Mouse (Mus musculus): ENCODE measurements around the gene Olfr140.

Olfr140 gene

DNA sequence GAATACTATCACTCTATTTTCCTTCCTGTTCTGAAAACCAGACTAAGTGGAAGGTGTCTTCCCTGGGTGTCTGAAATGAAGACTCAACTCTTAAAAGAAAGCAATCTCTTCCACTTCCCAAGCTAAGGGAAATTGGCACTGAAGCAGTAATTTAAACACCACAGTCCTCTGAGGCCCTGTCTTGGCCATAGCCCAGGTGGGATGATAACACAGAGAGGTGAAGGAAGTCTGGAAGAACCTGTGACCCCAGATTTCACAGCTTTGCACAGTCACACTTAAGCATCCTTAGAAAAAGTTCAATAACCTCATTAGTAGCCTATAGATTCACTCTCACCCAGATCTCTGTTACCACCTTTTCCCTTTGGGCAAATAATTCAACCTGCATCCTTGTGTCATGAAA lies at the start of gene Olfr140:
Gene Olfr140, minus strand, starts transcription at position 101 of the 400 bp plus-strand sequence.
- CTCF ChIA-PET: no interaction called here

DNA sequence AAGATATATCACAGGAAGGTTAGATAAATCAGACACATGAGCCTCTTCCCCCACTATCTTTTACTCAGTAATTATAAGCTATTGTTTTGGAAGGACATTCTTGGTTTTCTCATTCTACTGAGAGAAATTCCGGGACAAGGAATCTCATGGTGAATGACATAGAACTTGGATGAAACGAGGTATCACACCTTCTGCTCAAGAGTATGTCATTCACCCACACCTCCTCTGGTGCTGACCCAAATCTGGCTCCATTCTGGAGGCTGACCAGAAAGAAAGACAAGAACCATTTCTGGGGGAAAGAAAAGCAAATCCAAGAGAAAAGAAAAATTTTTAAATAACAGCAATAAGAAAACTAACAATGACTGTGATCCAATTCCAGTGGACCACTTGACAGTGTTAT lies 6.7 kb upstream of the Olfr140 start:
- CTCF ChIA-PET: no interaction called here

DNA sequence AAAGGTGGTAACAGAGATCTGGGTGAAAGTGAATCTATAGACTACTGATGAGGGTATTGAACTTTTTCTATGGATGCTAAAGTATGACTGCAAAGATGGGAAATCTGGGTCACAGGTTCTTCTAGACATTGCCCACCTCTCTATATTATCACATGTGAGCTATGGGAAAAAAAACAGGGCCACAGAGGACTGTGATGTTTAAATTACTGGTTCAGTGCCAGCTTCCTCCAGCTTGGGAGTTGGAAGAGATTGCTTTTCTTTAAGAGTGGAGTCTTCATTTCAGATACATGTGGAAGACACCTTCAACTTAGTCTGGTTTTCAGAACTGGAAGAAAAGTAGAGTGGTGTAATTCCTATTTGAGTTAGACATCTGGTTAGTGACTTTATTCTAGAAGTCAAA lies 28.4 kb downstream of the Olfr140 start, which contains the start of gene Olfr1265:
Gene Olfr1265, plus strand, starts transcription at position 301 of the 400 bp plus-strand sequence.
- CTCF ChIA-PET: no interaction called here

DNA sequence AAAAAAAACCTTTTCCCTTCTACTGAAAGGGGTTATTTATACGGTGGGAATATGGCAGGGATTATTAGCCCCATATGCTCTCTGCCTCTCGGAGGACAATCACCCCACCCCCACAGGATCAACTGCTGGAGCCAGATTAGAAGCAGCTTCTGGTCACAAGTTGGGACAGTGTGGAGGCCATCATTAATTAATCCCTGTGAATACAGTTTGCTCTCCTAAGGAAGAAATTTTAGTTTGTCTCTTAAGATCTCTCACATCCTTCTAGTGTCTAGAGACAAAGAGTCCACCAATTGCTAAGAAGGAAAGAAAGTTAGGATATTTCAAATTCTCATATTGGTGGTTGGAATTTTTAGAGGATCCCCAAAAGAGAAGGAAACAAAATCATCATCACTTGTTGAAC lies 37.9 kb downstream of the Olfr140 start, which contains the start of gene Olfr1264:
Gene Olfr1264, minus strand, starts transcription at position 101 of the 400 bp plus-strand sequence.
- CTCF ChIA-PET: no interaction called here

DNA sequence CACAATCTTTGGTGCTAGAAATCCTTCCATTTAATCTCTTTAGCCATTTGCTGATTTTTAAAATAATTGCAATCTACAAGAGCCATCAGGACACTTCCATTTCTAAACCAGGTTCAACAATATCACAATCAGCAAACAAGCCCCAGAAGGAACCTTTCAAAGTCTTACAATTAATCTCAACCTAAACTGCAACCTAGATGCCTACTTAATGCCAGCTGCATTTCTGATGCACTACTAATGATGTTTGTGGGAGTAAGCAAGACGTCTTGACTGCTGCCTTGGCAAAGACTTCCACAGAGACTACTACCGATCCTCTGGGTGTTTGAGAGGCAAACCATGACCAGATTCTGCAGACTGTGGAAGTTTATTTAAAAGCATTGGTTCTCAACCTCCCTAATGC lies 51.6 kb downstream of the Olfr140 start, which contains the start of gene Olfr1263:
Gene Olfr1263, plus strand, starts transcription at position 301 of the 400 bp plus-strand sequence.
- CTCF ChIA-PET: no interaction called here

DNA sequence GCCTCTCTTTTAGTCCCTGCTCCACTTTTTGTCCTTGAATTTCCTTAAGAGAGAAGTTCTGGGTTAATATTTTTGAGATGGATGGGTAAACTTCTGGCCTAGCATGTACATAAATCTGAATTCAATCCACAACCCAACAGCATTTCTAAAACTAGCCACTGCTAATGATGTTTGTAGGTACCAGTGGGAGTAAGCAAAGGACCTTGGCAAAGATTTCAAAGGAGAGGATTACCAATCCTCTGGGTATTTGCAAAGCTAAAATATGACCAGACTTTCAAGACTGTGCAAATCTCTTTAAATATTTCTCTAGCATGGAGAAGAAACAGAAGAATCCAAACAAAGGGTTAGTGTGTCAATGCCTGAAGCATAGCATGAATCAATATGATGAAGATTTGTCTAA lies 63.5 kb downstream of the Olfr140 start, which contains the start of gene Olfr1262:
Gene Olfr1262, plus strand, starts transcription at position 301 of the 400 bp plus-strand sequence.
- CTCF ChIA-PET: no interaction called here
